Mouse (Mus musculus) gastrocnemius, adult 18-20 months (tissue): ENCODE measurements at regions not wholly inside any gene's neighbourhood (a gene's known extent, or its start where the extent isn't known, plus 50 kb on each side); places are given as distances from the start of the nearest gene placed in this dataset.
"Not testable (repeated sequence)": the region's sequence is repeated elsewhere in the genome, so short reads cannot be mapped to it uniquely, and the experiment has no call there.

Experiments
- DNase-seq: peaks from one replicate; pipeline ENCODE4 v3.0.0; 2021; ENCODE audit warnings: low spot score

- no peak for DNase-seq
Observed at GRCm38 (mm10) chr12:5956141-5956540, 580.7 kb upstream of the Klhl29 start.

- no peak for DNase-seq
Observed at GRCm38 (mm10) chr12:5955564-5955963, 580.1 kb upstream of the Klhl29 start.

- DNase-seq: no peak
Observed at GRCm38 (mm10) chr12:5943346-5943925, 568.0 kb upstream of the Klhl29 start.

GRCm38 (mm10) chr12:5921262-5921661 is 545.8 kb upstream of the Klhl29 start:
- no peak for DNase-seq

- no peak for DNase-seq
Observed at GRCm38 (mm10) chr12:5918030-5918429, 542.5 kb upstream of the Klhl29 start.

- DNase-seq: no peak
Observed at GRCm38 (mm10) chr12:5906251-5906650, 530.8 kb upstream of the Klhl29 start.

GRCm38 (mm10) chr12:5891786-5892185 is 516.3 kb upstream of the Klhl29 start:
- DNase-seq: not testable (repeated sequence)

GRCm38 (mm10) chr12:5866701-5867100 is 491.2 kb upstream of the Klhl29 start:
- no peak for DNase-seq

GRCm38 (mm10) chr12:5859795-5860194 is 484.3 kb upstream of the Klhl29 start:
- DNase-seq: peak; percentile 31

- no peak for DNase-seq
Observed at GRCm38 (mm10) chr12:5856421-5856820, 480.9 kb upstream of the Klhl29 start.

- DNase-seq: peak; percentile 40
Observed at GRCm38 (mm10) chr12:5810427-5810826, 434.9 kb upstream of the Klhl29 start.

- DNase-seq: no peak
Observed at GRCm38 (mm10) chr12:5810009-5810408, 434.5 kb upstream of the Klhl29 start.

- DNase-seq: no peak
Observed at GRCm38 (mm10) chr12:5807996-5808886, 432.8 kb upstream of the Klhl29 start.

GRCm38 (mm10) chr12:5805731-5806130 is 430.2 kb upstream of the Klhl29 start:
- no peak for DNase-seq

GRCm38 (mm10) chr12:5793051-5793450 is 417.6 kb upstream of the Klhl29 start:
- peak; percentile 87 for DNase-seq

GRCm38 (mm10) chr12:5787074-5787813 is 411.8 kb upstream of the Klhl29 start:
- no peak for DNase-seq

GRCm38 (mm10) chr12:5781276-5781675 is 405.8 kb upstream of the Klhl29 start:
- DNase-seq: no peak

GRCm38 (mm10) chr12:5777556-5777955 is 402.1 kb upstream of the Klhl29 start:
- peak; percentile 44 for DNase-seq

GRCm38 (mm10) chr12:5771399-5771978 is 396.0 kb upstream of the Klhl29 start:
- DNase-seq: no peak

- DNase-seq: no peak
Observed at GRCm38 (mm10) chr12:5770531-5770930, 395.0 kb upstream of the Klhl29 start.

GRCm38 (mm10) chr12:5764445-5765170 is 389.1 kb upstream of the Klhl29 start:
- no peak for DNase-seq
